11 mouse cellular contexts compared by ENCODE assay signal in genomic region chr9:18002557-18002956, GRCm38 (mm10).
DNase-seq lines count a peak whose midpoint lies in the region; ATAC-seq lines count a peak whose summit lies in the region.
"Had no signal": no experiment of that assay in that cellular context is flagged by ENCODE, and none has a peak within 500 bp of the region (broad histone marks: within the 10 kb centered on the region; RNA-seq: fewer than 3 reads in every experiment).

No protein-coding gene starts in this region.

- H3K27ac ChIP-seq in forebrain, embryonic 15.5 days (replicated peaks) = no peak overlapping the region
- H3K27ac ChIP-seq in midbrain, embryonic 15.5 days = no peak overlapping the region
- H3K27ac ChIP-seq: lung, embryonic 15.5 days had no signal

- no peaks in the 10 kb centered on the region for H3K4me1 ChIP-seq in forebrain, embryonic 15.5 days
- no peaks in the 10 kb centered on the region for H3K4me1 ChIP-seq in midbrain, embryonic 15.5 days
- H3K4me1 ChIP-seq: lung, embryonic 15.5 days had no signal

- no peaks in the 10 kb centered on the region for H3K9me3 ChIP-seq in forebrain, embryonic 15.5 days
- H3K9me3 ChIP-seq in midbrain, embryonic 15.5 days = no peaks in the 10 kb centered on the region
- H3K9me3 ChIP-seq: lung, embryonic 15.5 days had no signal

- no peaks in the 10 kb centered on the region for H3K36me3 ChIP-seq in forebrain, embryonic 15.5 days
- H3K36me3 ChIP-seq in midbrain, embryonic 15.5 days (replicated peaks) = no peaks in the 10 kb centered on the region
- H3K36me3 ChIP-seq: lung, embryonic 15.5 days had no signal

- DNase-seq in kidney, postnatal 10 days = peak; percentile 5
- no peak for DNase-seq in kidney, adult 18-20 months
- peak; percentile 37 for DNase-seq in ZHBTc4 (ENCODE audit: low read depth, low spot score)
- no peak for DNase-seq in lung, postnatal 36 days
- DNase-seq in heart, adult 9 months (ENCODE audit: low spot score in 2 of 2) = no peak
- DNase-seq: heart, postnatal 10 days; thymus, adult 2 months had no signal

- H3K4me2 ChIP-seq in forebrain, embryonic 15.5 days (replicated peaks) = no peak overlapping the region
- no peak overlapping the region for H3K4me2 ChIP-seq in midbrain, embryonic 15.5 days
- H3K4me2 ChIP-seq: lung, embryonic 15.5 days had no signal

- no peak overlapping the region for H3K9ac ChIP-seq in forebrain, embryonic 15.5 days (replicated peaks)
- H3K9ac ChIP-seq in midbrain, embryonic 15.5 days = no peak overlapping the region
- H3K9ac ChIP-seq: lung, embryonic 15.5 days had no signal

- WGBS in forebrain, embryonic 15.5 days = 37% methylated on average over 2 of the region's 2 CpGs
- WGBS in midbrain, embryonic 15.5 days = 45% methylated on average over 2 of the region's 2 CpGs

- H3K4me3 ChIP-seq in forebrain, embryonic 15.5 days = no peak overlapping the region
- no peak overlapping the region for H3K4me3 ChIP-seq in midbrain, embryonic 15.5 days
- H3K4me3 ChIP-seq: lung, embryonic 15.5 days had no signal

- peak; percentile 67; the same call in 1 of the 2 replicates for ATAC-seq in forebrain, embryonic 15.5 days (replicated peaks)
- peak; percentile 82; the same call in 1 of the 2 replicates for ATAC-seq in midbrain, embryonic 15.5 days (replicated peaks)
- ATAC-seq in granulocyte monocyte progenitor cell, adult 5-6 weeks (replicated peaks; ENCODE audit: poor library complexity, severe bottlenecking) = no peak

- H3K27me3 ChIP-seq in forebrain, embryonic 15.5 days = no peaks in the 10 kb centered on the region
- H3K27me3 ChIP-seq in midbrain, embryonic 15.5 days (replicated peaks) = no peaks in the 10 kb centered on the region
- H3K27me3 ChIP-seq: lung, embryonic 15.5 days had no signal

Comparison
In these comparisons a context has a peak if more than half of its experiments do, and no peak if none do; other contexts are left out.
1. DNase-seq: peak in kidney, postnatal 10 days (single experiment) and ZHBTc4 (single experiment); none in kidney, adult 18-20 months (single experiment), lung, postnatal 36 days (single experiment) and heart, adult 9 months (0 of 2).